ENCODE assay signal across 10 mouse cellular contexts in genomic region chr5:38882635-38883034, GRCm38 (mm10). TPM values are rescaled to one million over a fixed set of nuclear protein-coding genes. Genes with fewer than 3 reads are reported as not detected.
"Had no signal": no experiment of that assay in that cellular context is flagged by ENCODE, and none has a peak within 500 bp of the region (broad histone marks: within the 10 kb centered on the region; RNA-seq: fewer than 3 reads in every experiment).

No protein-coding gene starts in this region.

RNA-seq across cellular contexts. Expression of gene Clnk, which starts 6.0 kb away (rescaled TPM):
- total RNA-seq: layer of hippocampus, adult 2 months; layer of hippocampus, postnatal 25 days; left cerebral cortex, adult 18-20 months; left cerebral cortex, postnatal 36 days; liver, adult 2 months; midbrain, postnatal 0 days had no signal
- polyA plus RNA-seq: kidney, postnatal 0 days; liver, adult 2 months; liver, embryonic 13.5 days; lung, embryonic 16.5 days; neural tube, embryonic 11.5 days had no signal
